Comparison of ENCODE assay signal across 8 mouse cellular contexts in the genomic region with DNA sequence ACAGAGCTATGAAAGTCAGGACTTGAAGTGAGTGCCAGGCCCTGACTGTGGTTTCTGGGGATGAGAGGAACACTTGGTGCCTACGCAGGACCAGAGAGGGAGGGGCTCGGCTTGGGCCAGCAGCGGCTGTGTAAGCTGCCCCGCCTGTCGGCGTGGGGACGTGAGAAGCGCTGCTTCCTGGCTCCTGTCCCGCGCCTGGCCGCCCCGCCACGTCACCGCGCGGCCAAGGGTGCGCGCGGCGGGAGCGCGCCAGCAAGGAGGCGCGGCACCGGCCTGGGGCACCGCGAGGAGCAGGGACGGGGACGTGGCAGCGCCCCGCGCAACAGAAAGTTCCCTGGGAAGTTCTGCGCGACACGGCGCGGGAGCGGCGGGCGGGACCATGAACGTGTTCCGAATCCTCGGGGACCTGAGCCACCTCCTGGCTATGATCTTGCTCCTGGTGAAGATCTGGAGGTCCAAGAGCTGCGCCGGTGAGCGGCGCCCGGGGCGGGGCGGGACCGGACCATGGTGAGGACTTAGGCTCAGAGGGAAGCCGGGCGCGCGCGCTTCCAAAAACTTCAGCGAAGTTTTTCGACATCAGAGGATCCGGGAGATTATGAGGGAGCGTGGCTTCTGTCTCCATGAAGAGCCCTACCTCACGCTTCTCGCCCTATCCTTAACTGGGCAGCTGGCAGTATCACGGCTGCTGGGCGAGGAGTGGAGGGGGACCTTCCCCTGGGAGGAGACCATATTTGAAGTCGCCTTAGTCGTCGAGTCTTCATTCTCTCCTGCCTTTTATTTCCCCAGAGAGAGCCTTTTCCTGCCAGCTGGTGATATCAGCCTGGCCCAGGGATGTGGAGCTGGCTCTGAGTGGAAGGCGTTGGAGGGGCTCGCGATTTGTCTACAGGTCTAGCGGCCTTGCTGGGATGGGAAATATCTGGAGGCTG. TPM values are rescaled to one million over a fixed set of nuclear protein-coding genes. Genes with fewer than 3 reads are reported as not detected.
A peak's percentile ranks its signal among the peaks of the same experiment; 100 is the strongest.
DNase-seq lines count a peak whose midpoint lies in the region; ATAC-seq and TF ChIP-seq lines count a peak whose summit lies in the region.

TSS of gene Kdelr3 (plus strand) at position 241 of the 926 bp plus-strand sequence.

- H3K79me3 ChIP-seq in C2C12 (ENCODE audit: low read depth) = no peaks in the 10 kb centered on the region

- H3K9ac ChIP-seq in forebrain, embryonic 16.5 days (replicated peaks; ENCODE audit: low read depth, low read length) = peak within 1 kb of the TSS; percentile 30

- no peak for TF ChIP-seq CTCF in C2C12 (IDR thresholded peaks at IDR 0.05; ENCODE audit: control insufficient read depth, insufficient read depth, insufficient read length)

- H3K79me2 ChIP-seq in C2C12 (ENCODE audit: control insufficient read depth, insufficient read depth) = peaks cover 31% of the 10 kb centered on the region

- peak; percentile 60 for DNase-seq in adipocyte (ENCODE audit: low spot score)
- peak; percentile 64 for DNase-seq in limb, embryonic 10.5 days (ENCODE audit: low spot score)
- peak; percentile 57 for DNase-seq in midbrain, embryonic 10.5 days (ENCODE audit: low spot score)
- peak; percentile 85 for DNase-seq in testis, postnatal 10 days (ENCODE audit: low spot score)
- DNase-seq in spleen, postnatal 14 days (ENCODE audit: low spot score in 2 of 2) = no peak

- H3K27me3 ChIP-seq in C2C12 (ENCODE audit: control insufficient read depth, insufficient read depth, insufficient read length) = no peaks in the 10 kb centered on the region
- peaks cover 30% of the 10 kb centered on the region for H3K27me3 ChIP-seq in forebrain, embryonic 16.5 days (replicated peaks; ENCODE audit: control insufficient read depth, insufficient read depth, low read length)
- H3K27me3 ChIP-seq in limb, embryonic 10.5 days (ENCODE audit: low read depth, poor library complexity, severe bottlenecking) = peaks cover 85% of the 10 kb centered on the region
- peaks cover 81% of the 10 kb centered on the region for H3K27me3 ChIP-seq in midbrain, embryonic 10.5 days (ENCODE audit: low read depth, poor library complexity, severe bottlenecking)

- ATAC-seq in forebrain, embryonic 16.5 days = no peak
- ATAC-seq in hematopoietic stem cell, adult 5-6 weeks (replicated peaks in 1 of 2; ENCODE audit: insufficient read depth in 1 of 2, low FRiP score in 2 of 2, low TSS enrichment in 1 of 2, low read depth in 1 of 2, poor library complexity in 2 of 2, severe bottlenecking in 2 of 2) = peak; percentile 9 to 27; a peak in 1 of 4 replicates

- no peaks in the 10 kb centered on the region for H3K36me3 ChIP-seq in C2C12 (ENCODE audit: control insufficient read depth, insufficient read depth)
- H3K36me3 ChIP-seq in forebrain, embryonic 16.5 days (ENCODE audit: control insufficient read depth, insufficient read depth) = no peaks in the 10 kb centered on the region
- no peaks in the 10 kb centered on the region for H3K36me3 ChIP-seq in limb, embryonic 10.5 days
- no peaks in the 10 kb centered on the region for H3K36me3 ChIP-seq in midbrain, embryonic 10.5 days

- no peak within 1 kb of the TSS for H3K27ac ChIP-seq in forebrain, embryonic 16.5 days (ENCODE audit: low read length)
- peak within 1 kb of the TSS; percentile 76 for H3K27ac ChIP-seq in limb, embryonic 10.5 days
- peak within 1 kb of the TSS; percentile 70 for H3K27ac ChIP-seq in midbrain, embryonic 10.5 days (replicated peaks)

- H3K4me3 ChIP-seq in C2C12 (ENCODE audit: insufficient read depth, poor library complexity, severe bottlenecking) = peak within 1 kb of the TSS; percentile 57
- H3K4me3 ChIP-seq in forebrain, embryonic 16.5 days (replicated peaks; ENCODE audit: low read length) = peak within 1 kb of the TSS; percentile 41
- H3K4me3 ChIP-seq in limb, embryonic 10.5 days = peak within 1 kb of the TSS; percentile 67
- H3K4me3 ChIP-seq in midbrain, embryonic 10.5 days = peak within 1 kb of the TSS; percentile 62

- peak within 1 kb of the TSS; percentile 80 for H3ac ChIP-seq in C2C12 (ENCODE audit: control insufficient read depth, insufficient read length, low read depth)

- H3K4me1 ChIP-seq in forebrain, embryonic 16.5 days (replicated peaks; ENCODE audit: control insufficient read depth, insufficient read depth, low read length) = peaks cover 21% of the 10 kb centered on the region
- peaks cover 46% of the 10 kb centered on the region for H3K4me1 ChIP-seq in limb, embryonic 10.5 days
- peaks cover 53% of the 10 kb centered on the region for H3K4me1 ChIP-seq in midbrain, embryonic 10.5 days

- WGBS in forebrain, embryonic 16.5 days = under 1% methylated on average over 71 of the region's 71 CpGs
- 1% methylated on average over 71 of the region's 71 CpGs for WGBS in limb, embryonic 10.5 days
- under 1% methylated on average over 71 of the region's 71 CpGs for WGBS in midbrain, embryonic 10.5 days

- peak within 1 kb of the TSS; percentile 82 for H3K4me2 ChIP-seq in forebrain, embryonic 16.5 days (ENCODE audit: low read length)

- no peaks in the 10 kb centered on the region for H3K9me3 ChIP-seq in forebrain, embryonic 16.5 days (ENCODE audit: control insufficient read depth, low read length)
- H3K9me3 ChIP-seq in limb, embryonic 10.5 days (replicated peaks) = no peaks in the 10 kb centered on the region
- H3K9me3 ChIP-seq in midbrain, embryonic 10.5 days (replicated peaks) = no peaks in the 10 kb centered on the region

TF ChIP-seq in C2C12, 6 proteins besides CTCF, POLR2A, EP300 and RAD21:
- TF ChIP-seq MAX (IDR thresholded peaks at IDR 0.05) (peak; percentile 75), USF1 (IDR thresholded peaks at IDR 0.05; ENCODE audit: low read depth) (no peak)
TF ChIP-seq in C2C12: peak in this region for 1.

RNA-seq across cellular contexts. Expression of gene Kdelr3, which starts in this region (rescaled TPM):
- 65.5 TPM for polyA plus RNA-seq in C2C12 (2012; fragmentation: generic; extraction: Trizol)
- polyA plus RNA-seq in forebrain, embryonic 16.5 days (2015; fragmentation: Nextera tagmentation; extraction: Ambion mirVana) = 4.8 and 8.7 TPM in 2 replicates
- total RNA-seq in hematopoietic stem cell, adult 5-6 weeks (2017) = not detected in 2 replicates
- 4.2 and 9.4 TPM in 2 replicates for polyA plus RNA-seq in limb, embryonic 10.5 days (2016; fragmentation: Nextera tagmentation; extraction: Ambion mirVana)
- polyA plus RNA-seq in midbrain, embryonic 10.5 days (2016; fragmentation: Nextera tagmentation; extraction: Ambion mirVana) = 15.5 and 24.2 TPM in 2 replicates

Comparison
In these comparisons a context has a peak if more than half of its experiments do, and no peak if none do; other contexts are left out.
1. Peak in ATAC-seq in hematopoietic stem cell, adult 5-6 weeks; RNA of the gene not detected or under 1 TPM.
2. DNase-seq: peak in adipocyte (single experiment), limb, embryonic 10.5 days (single experiment), midbrain, embryonic 10.5 days (single experiment) and testis, postnatal 10 days (single experiment); none in spleen, postnatal 14 days (0 of 2).
3. Peak in every context shown above with its lines, with median percentiles within 50 percentile points of each other: H3K4me3 ChIP-seq.